Mouse (Mus musculus): ENCODE measurements around the gene Stxbp6. TPM values are rescaled to one million over a fixed set of nuclear protein-coding genes. Genes with fewer than 3 reads are reported as not detected.

The Stxbp6 gene
- polyA plus RNA-seq, 1 experiment: 6.1 TPM

DNA sequence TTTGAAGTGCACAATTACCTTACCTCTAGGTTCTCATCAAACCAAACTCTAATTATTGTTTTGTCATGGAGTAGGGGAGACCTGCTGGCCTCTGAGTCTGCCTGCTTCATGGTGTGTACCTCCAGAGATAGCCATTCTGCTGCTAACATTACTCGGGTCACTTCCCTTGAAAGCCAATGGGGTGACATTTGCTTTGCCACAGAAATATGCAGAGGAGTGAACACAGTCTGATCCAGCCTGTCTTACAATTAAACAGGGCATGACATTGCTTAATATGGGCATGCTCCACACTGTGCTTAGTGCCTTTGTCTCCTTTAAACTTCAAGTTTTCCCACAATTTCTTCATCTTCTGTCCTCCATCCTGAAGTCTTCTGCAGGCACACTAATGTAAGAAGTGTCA, 222.5 kb downstream of the Stxbp6 start:
- Histone ChIP-seq H3K27ac (ENCODE audit: control insufficient read depth, insufficient read depth, low read depth, low read length) (no peak overlapping the region), H3K27me3 (ENCODE audit: control insufficient read depth, insufficient read depth, low read length) (no peaks in the 10 kb centered on the region), H3K4me3 (ENCODE audit: control insufficient read depth, low read depth, low read length) (no peak overlapping the region), H3K4me1 (ENCODE audit: control insufficient read depth, insufficient read depth, low read length) (no peaks in the 10 kb centered on the region), H3K36me3 (ENCODE audit: control insufficient read depth, insufficient read depth, low read length) (no peaks in the 10 kb centered on the region)
- no peak for TF ChIP-seq CTCF (IDR thresholded peaks at IDR 0.05; ENCODE audit: control insufficient read depth, insufficient read depth, insufficient replicate concordance, low read depth, low read length)
- no peak for TF ChIP-seq POLR2A (IDR thresholded peaks at IDR 0.05; ENCODE audit: control insufficient read depth, low read depth, low read length)

DNA sequence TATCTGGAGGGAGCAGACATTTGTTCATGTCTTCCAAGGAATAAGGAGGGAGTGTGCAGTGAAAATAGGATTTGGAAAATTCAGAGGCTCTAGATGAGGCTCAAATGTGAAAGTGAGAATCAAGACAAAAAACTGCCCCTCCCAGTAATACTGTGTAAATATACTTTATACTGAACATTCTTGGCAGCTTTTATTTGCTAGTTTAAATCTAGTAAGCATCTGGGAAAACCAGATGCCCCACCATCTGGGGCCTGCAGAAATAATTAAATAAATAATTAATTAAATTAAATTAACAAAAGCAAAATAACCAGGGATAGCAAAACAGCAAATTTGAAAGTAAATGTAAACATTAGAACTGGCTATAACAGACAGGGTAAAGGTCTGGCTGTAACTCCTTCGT, 224.0 kb downstream of the Stxbp6 start:
- no peaks in the 10 kb centered on the region for H3K4me1 ChIP-seq (ENCODE audit: control insufficient read depth, insufficient read depth, low read length)
- H3K36me3 ChIP-seq (ENCODE audit: control insufficient read depth, insufficient read depth, low read length): no peaks in the 10 kb centered on the region
- H3K27ac ChIP-seq (ENCODE audit: control insufficient read depth, insufficient read depth, low read depth, low read length): no peak overlapping the region
- TF ChIP-seq CTCF (IDR thresholded peaks at IDR 0.05; ENCODE audit: control insufficient read depth, insufficient read depth, insufficient replicate concordance, low read depth, low read length) (no peak), POLR2A (IDR thresholded peaks at IDR 0.05; ENCODE audit: control insufficient read depth, low read depth, low read length) (no peak)
- no peak overlapping the region for H3K4me3 ChIP-seq (ENCODE audit: control insufficient read depth, low read depth, low read length)
- no peaks in the 10 kb centered on the region for H3K27me3 ChIP-seq (ENCODE audit: control insufficient read depth, insufficient read depth, low read length)

DNA sequence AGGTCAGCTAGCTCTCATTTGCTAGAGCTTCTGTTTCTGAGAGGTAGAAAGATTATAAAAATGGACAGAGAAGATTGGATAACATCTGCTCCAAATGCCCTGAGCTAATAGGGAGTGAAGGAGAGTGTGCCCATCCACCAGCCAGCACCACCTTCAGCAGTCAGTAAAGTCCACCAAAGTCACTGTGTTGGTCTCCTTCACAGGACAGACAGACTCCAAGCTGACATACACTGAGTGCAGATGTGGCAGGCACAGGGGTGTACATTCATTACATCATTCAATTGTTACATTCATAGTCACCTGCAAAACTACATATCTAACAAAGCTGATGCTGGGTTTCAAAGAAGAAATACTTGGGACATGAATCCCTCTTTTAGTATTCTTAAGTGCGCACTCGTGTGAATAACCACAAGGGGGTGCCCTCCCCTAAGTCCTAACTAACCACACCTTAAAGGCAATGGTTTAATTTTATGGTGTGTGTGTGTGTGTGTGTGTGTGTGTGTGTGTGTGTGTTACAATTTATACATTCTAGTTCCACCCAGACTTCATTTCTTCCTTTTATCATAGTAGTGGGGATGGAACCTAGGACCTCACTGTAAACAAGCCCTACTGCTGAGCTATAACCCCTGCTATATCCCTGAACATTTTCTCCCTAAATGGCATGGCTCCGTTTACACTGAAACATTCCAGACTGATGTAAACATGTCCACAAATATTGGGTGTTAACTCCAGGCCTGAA, 225.9 kb downstream of the Stxbp6 start:
- TF ChIP-seq POLR2A (IDR thresholded peaks at IDR 0.05; ENCODE audit: control insufficient read depth, low read depth, low read length) (no peak), CTCF (IDR thresholded peaks at IDR 0.05; ENCODE audit: control insufficient read depth, insufficient read depth, insufficient replicate concordance, low read depth, low read length) (no peak)
- Histone ChIP-seq H3K4me3 (ENCODE audit: control insufficient read depth, low read depth, low read length) (no peak overlapping the region), H3K27me3 (ENCODE audit: control insufficient read depth, insufficient read depth, low read length) (no peaks in the 10 kb centered on the region), H3K27ac (ENCODE audit: control insufficient read depth, insufficient read depth, low read depth, low read length) (no peak overlapping the region), H3K36me3 (ENCODE audit: control insufficient read depth, insufficient read depth, low read length) (no peaks in the 10 kb centered on the region), H3K4me1 (ENCODE audit: control insufficient read depth, insufficient read depth, low read length) (no peaks in the 10 kb centered on the region)

DNA sequence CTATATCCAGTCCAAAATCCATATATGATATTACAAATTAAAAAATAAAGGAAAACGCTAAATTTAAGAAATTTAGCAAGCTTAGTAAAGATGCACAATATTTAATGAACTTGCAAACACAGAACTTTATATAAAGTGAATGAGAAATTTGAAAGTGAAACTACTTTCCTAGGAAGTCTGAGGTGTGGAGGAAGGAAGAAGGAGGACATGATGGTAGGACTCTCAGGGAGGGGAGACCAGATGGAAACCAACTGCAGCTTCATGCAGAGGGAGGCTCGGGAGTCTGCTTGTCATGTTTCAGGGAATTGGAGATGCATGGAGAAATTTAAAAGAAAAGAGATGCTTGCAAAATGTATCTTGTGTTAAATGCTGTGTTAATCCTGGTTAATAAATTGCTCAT, 233.9 kb downstream of the Stxbp6 start:
- no peak overlapping the region for H3K4me3 ChIP-seq (ENCODE audit: control insufficient read depth, low read depth, low read length)
- no peaks in the 10 kb centered on the region for H3K4me1 ChIP-seq (ENCODE audit: control insufficient read depth, insufficient read depth, low read length)
- H3K36me3 ChIP-seq (ENCODE audit: control insufficient read depth, insufficient read depth, low read length): no peaks in the 10 kb centered on the region
- no peak for TF ChIP-seq POLR2A (IDR thresholded peaks at IDR 0.05; ENCODE audit: control insufficient read depth, low read depth, low read length)
- TF ChIP-seq CTCF (IDR thresholded peaks at IDR 0.05; ENCODE audit: control insufficient read depth, insufficient read depth, insufficient replicate concordance, low read depth, low read length): no peak
- no peak overlapping the region for H3K27ac ChIP-seq (ENCODE audit: control insufficient read depth, insufficient read depth, low read depth, low read length)
- H3K27me3 ChIP-seq (ENCODE audit: control insufficient read depth, insufficient read depth, low read length): no peaks in the 10 kb centered on the region

DNA sequence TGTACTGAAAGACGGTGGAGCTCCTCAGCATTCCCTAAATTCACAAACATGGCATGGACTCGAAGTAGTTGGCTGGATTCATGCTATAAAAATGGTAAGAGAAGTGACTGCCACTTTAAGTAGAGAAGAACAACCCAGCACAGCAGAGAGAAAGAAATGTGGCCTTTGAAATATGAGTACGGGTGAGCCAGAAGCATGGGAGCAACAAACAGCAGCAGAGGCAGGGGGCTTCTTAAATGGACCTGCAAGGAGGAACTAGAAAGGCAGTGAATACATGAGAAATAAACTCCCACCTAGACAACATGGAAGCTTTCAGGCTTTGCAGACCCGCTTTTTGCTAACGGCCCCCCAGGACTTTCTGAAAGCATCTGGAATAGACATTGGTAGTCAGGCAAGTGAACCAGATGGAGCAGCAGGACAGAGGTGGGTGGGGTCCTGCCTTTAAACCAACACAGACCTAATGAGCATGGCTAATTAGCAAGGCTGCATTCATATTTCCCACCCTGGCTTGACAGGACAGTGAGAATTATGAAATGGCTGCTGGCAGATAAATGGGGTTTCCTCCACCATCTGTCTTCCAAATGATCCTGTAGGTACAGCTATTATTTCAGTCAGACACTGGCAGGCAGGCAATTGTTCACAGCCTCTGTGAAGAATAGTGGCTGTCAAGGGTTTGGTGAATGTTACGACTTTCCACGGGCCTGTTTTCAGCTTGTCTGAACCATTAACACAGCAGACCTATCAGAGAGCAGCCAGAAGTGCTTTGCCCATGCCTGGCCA, 234.7 kb downstream of the Stxbp6 start:
- no peaks in the 10 kb centered on the region for H3K4me1 ChIP-seq (ENCODE audit: control insufficient read depth, insufficient read depth, low read length)
- H3K27ac ChIP-seq (ENCODE audit: control insufficient read depth, insufficient read depth, low read depth, low read length): no peak overlapping the region
- no peak overlapping the region for H3K4me3 ChIP-seq (ENCODE audit: control insufficient read depth, low read depth, low read length)
- TF ChIP-seq POLR2A (IDR thresholded peaks at IDR 0.05; ENCODE audit: control insufficient read depth, low read depth, low read length): no peak
- no peaks in the 10 kb centered on the region for H3K36me3 ChIP-seq (ENCODE audit: control insufficient read depth, insufficient read depth, low read length)
- H3K27me3 ChIP-seq (ENCODE audit: control insufficient read depth, insufficient read depth, low read length): no peaks in the 10 kb centered on the region

DNA sequence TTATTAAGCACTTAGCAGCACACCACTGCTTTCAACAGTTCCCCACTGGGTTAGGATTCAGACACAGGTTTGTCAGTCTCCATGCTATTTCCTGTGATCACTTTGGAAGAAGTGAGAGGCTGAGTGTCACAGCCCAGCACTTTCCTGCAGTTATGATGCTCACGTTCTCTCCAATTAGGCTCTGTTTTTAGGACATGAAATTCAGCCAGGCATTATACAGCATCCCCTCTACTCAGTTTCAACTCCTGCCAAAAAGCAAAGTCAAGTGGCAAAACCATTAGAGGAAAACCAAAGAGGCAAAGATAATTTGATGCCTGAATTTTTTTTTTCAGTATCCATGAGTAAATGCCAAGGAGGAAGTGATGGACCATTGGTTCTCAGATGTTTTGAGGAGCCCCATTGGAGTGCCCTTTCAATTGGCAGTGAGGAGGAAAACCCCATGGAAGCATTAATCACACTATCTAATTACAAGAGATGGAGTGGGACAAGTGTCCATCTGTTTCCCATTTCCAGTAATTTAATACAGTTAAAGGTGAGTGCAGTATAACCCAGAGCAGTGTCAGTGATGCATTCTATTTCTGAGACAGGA, 238.5 kb downstream of the Stxbp6 start:
- Histone ChIP-seq H3K27me3 (ENCODE audit: control insufficient read depth, insufficient read depth, low read length) (no peaks in the 10 kb centered on the region), H3K36me3 (ENCODE audit: control insufficient read depth, insufficient read depth, low read length) (no peaks in the 10 kb centered on the region), H3K4me3 (ENCODE audit: control insufficient read depth, low read depth, low read length) (no peak overlapping the region), H3K27ac (ENCODE audit: control insufficient read depth, insufficient read depth, low read depth, low read length) (no peak overlapping the region), H3K4me1 (ENCODE audit: control insufficient read depth, insufficient read depth, low read length) (no peaks in the 10 kb centered on the region)
- TF ChIP-seq CTCF (IDR thresholded peaks at IDR 0.05; ENCODE audit: control insufficient read depth, insufficient read depth, insufficient replicate concordance, low read depth, low read length) (no peak), POLR2A (IDR thresholded peaks at IDR 0.05; ENCODE audit: control insufficient read depth, low read depth, low read length) (no peak)

DNA sequence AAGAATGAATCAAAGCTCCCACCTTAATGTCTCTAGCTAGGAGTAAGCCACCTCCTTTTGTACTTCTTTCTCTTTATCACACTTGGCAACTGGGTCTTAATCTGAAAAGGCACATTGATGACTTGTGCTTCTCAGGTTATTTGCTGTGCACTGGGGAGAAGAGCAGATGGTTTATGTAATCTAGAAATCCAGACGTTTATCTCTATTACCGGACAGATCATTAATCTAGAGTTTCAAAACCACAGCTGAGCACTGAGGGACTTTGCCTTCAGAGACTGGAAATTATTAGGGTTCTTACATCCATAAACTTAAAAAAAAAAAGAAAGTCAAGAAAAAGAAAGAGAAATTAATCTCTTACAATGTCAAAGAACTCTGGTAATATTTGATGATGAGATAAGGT, 262.6 kb downstream of the Stxbp6 start:
- Histone ChIP-seq H3K4me1 (ENCODE audit: control insufficient read depth, insufficient read depth, low read length) (no peaks in the 10 kb centered on the region), H3K27ac (ENCODE audit: control insufficient read depth, insufficient read depth, low read depth, low read length) (no peak overlapping the region), H3K27me3 (ENCODE audit: control insufficient read depth, insufficient read depth, low read length) (no peaks in the 10 kb centered on the region), H3K36me3 (ENCODE audit: control insufficient read depth, insufficient read depth, low read length) (no peaks in the 10 kb centered on the region), H3K4me3 (ENCODE audit: control insufficient read depth, low read depth, low read length) (no peak overlapping the region)
- TF ChIP-seq CTCF (IDR thresholded peaks at IDR 0.05; ENCODE audit: control insufficient read depth, insufficient read depth, insufficient replicate concordance, low read depth, low read length) (no peak), POLR2A (IDR thresholded peaks at IDR 0.05; ENCODE audit: control insufficient read depth, low read depth, low read length) (no peak)

Data from testis, adult 2 months (tissue).